ENCODE assay signal across 8 mouse cellular contexts in the genomic region with DNA sequence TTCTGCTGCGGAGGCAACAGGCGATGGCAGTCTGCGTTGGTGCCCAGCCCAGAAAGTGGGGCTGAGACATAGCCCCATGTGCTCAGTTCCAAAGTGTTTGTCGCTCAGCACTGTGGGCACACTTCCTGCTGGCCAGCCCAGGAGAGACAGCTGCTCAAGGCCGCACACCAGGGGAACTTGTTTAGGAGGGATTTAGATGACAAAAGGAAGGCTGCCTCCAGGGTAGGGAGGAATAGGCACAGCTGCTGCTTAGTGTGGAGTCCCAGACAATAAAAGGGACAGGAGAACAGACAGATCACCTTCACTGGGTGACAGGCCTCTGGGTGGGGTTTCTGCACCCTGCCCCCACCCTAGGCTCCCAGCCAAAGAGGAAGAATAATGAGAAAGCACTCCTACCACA.
DNase-seq lines count a peak whose midpoint lies in the region; ATAC-seq lines count a peak whose summit lies in the region.

No protein-coding gene starts in this region.

- peaks cover 11% of the 10 kb centered on the region for H3K4me1 ChIP-seq in intestine, embryonic 14.5 days (replicated peaks; ENCODE audit: control insufficient read depth, insufficient read depth, low read length)
- peaks cover 9% of the 10 kb centered on the region for H3K4me1 ChIP-seq in midbrain, embryonic 10.5 days

- 71% methylated on average over 5 of the region's 5 CpGs for WGBS in intestine, embryonic 14.5 days
- WGBS in midbrain, embryonic 10.5 days: 43% methylated on average over 5 of the region's 5 CpGs

- ATAC-seq in frontal cortex, adult (ENCODE audit: low TSS enrichment): peak; percentile 86
- no peak for ATAC-seq in intestine, embryonic 14.5 days (replicated peaks; ENCODE audit: low FRiP score, low TSS enrichment, low read depth)

- no peak overlapping the region for H3K4me2 ChIP-seq in intestine, embryonic 14.5 days (ENCODE audit: low read length)

- peak overlapping the region; percentile 49 for H3K27ac ChIP-seq in intestine, embryonic 14.5 days (ENCODE audit: low read depth)
- peak overlapping the region; percentile 60 for H3K27ac ChIP-seq in midbrain, embryonic 10.5 days (replicated peaks)

- H3K36me3 ChIP-seq in intestine, embryonic 14.5 days (ENCODE audit: control insufficient read depth, insufficient read depth, low read length): no peaks in the 10 kb centered on the region
- no peaks in the 10 kb centered on the region for H3K36me3 ChIP-seq in midbrain, embryonic 10.5 days

- no peak overlapping the region for H3K4me3 ChIP-seq in intestine, embryonic 14.5 days (ENCODE audit: low read depth, low read length)
- H3K4me3 ChIP-seq in midbrain, embryonic 10.5 days: no peak overlapping the region

- no peaks in the 10 kb centered on the region for H3K27me3 ChIP-seq in intestine, embryonic 14.5 days (replicated peaks; ENCODE audit: control insufficient read depth, insufficient read depth, low read length)
- no peaks in the 10 kb centered on the region for H3K27me3 ChIP-seq in midbrain, embryonic 10.5 days (ENCODE audit: low read depth, poor library complexity, severe bottlenecking)

- no peak for DNase-seq in frontal cortex, postnatal 25 days (ENCODE audit: low spot score in 2 of 2)
- peak; percentile 42 for DNase-seq in brain, embryonic 18.5 days (ENCODE audit: low read depth, low spot score)
- DNase-seq in intestine, embryonic 14.5 days (ENCODE audit: low spot score): no peak
- DNase-seq in midbrain, embryonic 10.5 days (ENCODE audit: low spot score): peak; percentile 43
- DNase-seq in embryo, embryonic 11 days: no peak
- DNase-seq in urinary bladder, postnatal 10 days (ENCODE audit: low spot score): no peak
- no peak for DNase-seq in spleen, postnatal 10 days (ENCODE audit: low spot score in 2 of 2)

- no peak overlapping the region for H3K9ac ChIP-seq in intestine, embryonic 14.5 days (ENCODE audit: low read length)

- H3K9me3 ChIP-seq in intestine, embryonic 14.5 days (ENCODE audit: control insufficient read depth, low read length): no peaks in the 10 kb centered on the region; the same call in 1 of the 2 replicates
- 0 out of 2 replicates have a peak, but pooled peaks cover 2% of the 10 kb centered on the region for H3K9me3 ChIP-seq in midbrain, embryonic 10.5 days (replicated peaks)

Comparison
In these comparisons a context has a peak if more than half of its experiments do, and no peak if none do; other contexts are left out.
1. DNase-seq: peak in brain, embryonic 18.5 days (single experiment) and midbrain, embryonic 10.5 days (single experiment); none in frontal cortex, postnatal 25 days (0 of 2), intestine, embryonic 14.5 days (single experiment), embryo, embryonic 11 days (single experiment), urinary bladder, postnatal 10 days (single experiment) and spleen, postnatal 10 days (0 of 2).